Mouse (Mus musculus): ENCODE measurements around the gene Gli2. TPM values are rescaled to one million over a fixed set of nuclear protein-coding genes. Genes with fewer than 3 reads are reported as not detected.

Gene Gli2
- polyA plus RNA-seq, 1 experiment = 0.65 TPM

GRCm38 (mm10) chr1:118982805-118983211 lies 70.6 kb downstream of the Gli2 start:
- no peaks in the 10 kb centered on the region for H3K36me3 ChIP-seq (ENCODE audit: control insufficient read depth, insufficient read depth)
- H3K79me2 ChIP-seq (ENCODE audit: control insufficient read depth, insufficient read depth) = no peaks in the 10 kb centered on the region
- no peak overlapping the region for H3ac ChIP-seq (ENCODE audit: control insufficient read depth, insufficient read length)
- TF ChIP-seq TCF3 (IDR thresholded peaks at IDR 0.05; ENCODE audit: insufficient read length, low read depth) = no peak
- TF ChIP-seq MYOG (IDR thresholded peaks at IDR 0.05; ENCODE audit: control insufficient read depth in 1 of 3, insufficient read depth in 1 of 3, insufficient read length in 2 of 3, low read depth in 2 of 3) = no peak
- TF ChIP-seq MAX (IDR thresholded peaks at IDR 0.05; ENCODE audit: low read depth) = no peak
- TF ChIP-seq MYOD1 (IDR thresholded peaks at IDR 0.05; ENCODE audit: control insufficient read depth in 1 of 3, insufficient read length in 2 of 3, low read depth in 2 of 3) = no peak
- no peak for TF ChIP-seq POLR2A (IDR thresholded peaks at IDR 0.05; ENCODE audit: insufficient read length, low read depth)
- no peak for TF ChIP-seq E2F4 (IDR thresholded peaks at IDR 0.05; ENCODE audit: insufficient read depth)
- no peak for TF ChIP-seq POLR2AphosphoS2 (IDR thresholded peaks at IDR 0.05; ENCODE audit: insufficient read length, low read depth)
- TF ChIP-seq SRF (IDR thresholded peaks at IDR 0.05; ENCODE audit: control insufficient read depth, insufficient read length, low read depth) = no peak
- no peak for TF ChIP-seq TCF12 (IDR thresholded peaks at IDR 0.05; ENCODE audit: insufficient read depth, poor library complexity, severe bottlenecking)
- TF ChIP-seq CEBPB (IDR thresholded peaks at IDR 0.05; ENCODE audit: insufficient read depth, poor library complexity, severe bottlenecking) = no peak
- TF ChIP-seq USF1 (IDR thresholded peaks at IDR 0.05; ENCODE audit: low read depth) = no peak
- no peak for TF ChIP-seq REST (IDR thresholded peaks at IDR 0.05; ENCODE audit: insufficient read depth, insufficient read length)
- peak overlapping the region; percentile 7 for H3K4me3 ChIP-seq
- peak overlapping the region; percentile 59 for H3K4me2 ChIP-seq (ENCODE audit: low read depth)
- no peaks in the 10 kb centered on the region for H3K27me3 ChIP-seq (ENCODE audit: control insufficient read depth, insufficient read depth, insufficient read length)

GRCm38 (mm10) chr1:118981943-118982804 lies 71.2 kb downstream of the Gli2 start:
- Histone ChIP-seq H3K36me3 (ENCODE audit: control insufficient read depth, insufficient read depth) (no peaks in the 10 kb centered on the region), H3K79me2 (ENCODE audit: control insufficient read depth, insufficient read depth) (no peaks in the 10 kb centered on the region), H3K27me3 (ENCODE audit: control insufficient read depth, insufficient read depth, insufficient read length) (no peaks in the 10 kb centered on the region), H3ac (ENCODE audit: control insufficient read depth, insufficient read length) (no peak overlapping the region), H3K4me3 (peak overlapping the region; percentile 7), H3K4me2 (ENCODE audit: low read depth) (peak overlapping the region; percentile 59)
- TF ChIP-seq MYOD1 (IDR thresholded peaks at IDR 0.05; ENCODE audit: control insufficient read depth in 1 of 3, insufficient read length in 2 of 3, low read depth in 2 of 3) (peak in 2 of 3 experiments; percentile 29 to 47), POLR2A (IDR thresholded peaks at IDR 0.05; ENCODE audit: insufficient read length, low read depth) (no peak), POLR2AphosphoS2 (IDR thresholded peaks at IDR 0.05; ENCODE audit: insufficient read length, low read depth) (no peak)

GRCm38 (mm10) chr1:118980636-118981035 lies 72.8 kb downstream of the Gli2 start:
- Histone ChIP-seq H3ac (ENCODE audit: control insufficient read depth, insufficient read length) (no peak overlapping the region), H3K36me3 (ENCODE audit: control insufficient read depth, insufficient read depth) (no peaks in the 10 kb centered on the region), H3K27me3 (ENCODE audit: control insufficient read depth, insufficient read depth, insufficient read length) (no peaks in the 10 kb centered on the region), H3K4me3 (no peak overlapping the region), H3K79me2 (ENCODE audit: control insufficient read depth, insufficient read depth) (no peaks in the 10 kb centered on the region), H3K4me2 (ENCODE audit: low read depth) (peak overlapping the region; percentile 59)
- no peak for TF ChIP-seq USF1 (IDR thresholded peaks at IDR 0.05; ENCODE audit: low read depth)
- TF ChIP-seq POLR2A (IDR thresholded peaks at IDR 0.05; ENCODE audit: insufficient read length, low read depth) = no peak
- no peak for TF ChIP-seq MAX (IDR thresholded peaks at IDR 0.05; ENCODE audit: low read depth)
- no peak for TF ChIP-seq TCF12 (IDR thresholded peaks at IDR 0.05; ENCODE audit: insufficient read depth, poor library complexity, severe bottlenecking)
- no peak for TF ChIP-seq MYOD1 (IDR thresholded peaks at IDR 0.05; ENCODE audit: control insufficient read depth in 1 of 3, insufficient read length in 2 of 3, low read depth in 2 of 3)
- TF ChIP-seq SRF (IDR thresholded peaks at IDR 0.05; ENCODE audit: control insufficient read depth, insufficient read length, low read depth) = no peak
- TF ChIP-seq REST (IDR thresholded peaks at IDR 0.05; ENCODE audit: insufficient read depth, insufficient read length) = no peak

- H3ac ChIP-seq (ENCODE audit: control insufficient read depth, insufficient read length) = no peak overlapping the region
- H3K4me2 ChIP-seq (ENCODE audit: low read depth) = peak overlapping the region; percentile 32
- TF ChIP-seq USF1 (IDR thresholded peaks at IDR 0.05; ENCODE audit: low read depth) (no peak), MAX (IDR thresholded peaks at IDR 0.05; ENCODE audit: low read depth) (no peak), MYOD1 (IDR thresholded peaks at IDR 0.05; ENCODE audit: control insufficient read depth in 1 of 3, insufficient read length in 2 of 3, low read depth in 2 of 3) (peak in 2 of 3 experiments; percentile 19 to 59), MYOG (IDR thresholded peaks at IDR 0.05; ENCODE audit: control insufficient read depth in 1 of 3, insufficient read depth in 1 of 3, insufficient read length in 2 of 3, low read depth in 2 of 3) (peak in 1 of 3 experiments; percentile 11), TCF12 (IDR thresholded peaks at IDR 0.05; ENCODE audit: insufficient read depth, poor library complexity, severe bottlenecking) (no peak)
- H3K79me2 ChIP-seq (ENCODE audit: control insufficient read depth, insufficient read depth) = no peaks in the 10 kb centered on the region
- no peaks in the 10 kb centered on the region for H3K36me3 ChIP-seq (ENCODE audit: control insufficient read depth, insufficient read depth)
- no peak overlapping the region for H3K4me3 ChIP-seq
- H3K27me3 ChIP-seq (ENCODE audit: control insufficient read depth, insufficient read depth, insufficient read length) = no peaks in the 10 kb centered on the region
These were observed 76.8 kb downstream of the Gli2 start for GRCm38 (mm10) chr1:118976596-118976995.

- H3K27me3 ChIP-seq (ENCODE audit: control insufficient read depth, insufficient read depth, insufficient read length) = no peaks in the 10 kb centered on the region
- H3K36me3 ChIP-seq (ENCODE audit: control insufficient read depth, insufficient read depth) = no peaks in the 10 kb centered on the region
- H3K4me3 ChIP-seq = no peak overlapping the region
- H3ac ChIP-seq (ENCODE audit: control insufficient read depth, insufficient read length) = no peak overlapping the region
- no peak overlapping the region for H3K4me2 ChIP-seq (ENCODE audit: low read depth)
- no peak for TF ChIP-seq POLR2AphosphoS2 (IDR thresholded peaks at IDR 0.05; ENCODE audit: insufficient read length, low read depth)
- no peak for TF ChIP-seq TCF12 (IDR thresholded peaks at IDR 0.05; ENCODE audit: insufficient read depth, poor library complexity, severe bottlenecking)
- TF ChIP-seq MAX (IDR thresholded peaks at IDR 0.05; ENCODE audit: low read depth) = no peak
- no peak for TF ChIP-seq USF1 (IDR thresholded peaks at IDR 0.05; ENCODE audit: low read depth)
- no peak for TF ChIP-seq MYOG (IDR thresholded peaks at IDR 0.05; ENCODE audit: control insufficient read depth in 1 of 3, insufficient read depth in 1 of 3, insufficient read length in 2 of 3, low read depth in 2 of 3)
- TF ChIP-seq REST (IDR thresholded peaks at IDR 0.05; ENCODE audit: insufficient read depth, insufficient read length) = no peak
- TF ChIP-seq POLR2A (IDR thresholded peaks at IDR 0.05; ENCODE audit: insufficient read length, low read depth) = no peak
- no peak for TF ChIP-seq SRF (IDR thresholded peaks at IDR 0.05; ENCODE audit: control insufficient read depth, insufficient read length, low read depth)
- TF ChIP-seq MYOD1 (IDR thresholded peaks at IDR 0.05; ENCODE audit: control insufficient read depth in 1 of 3, insufficient read length in 2 of 3, low read depth in 2 of 3) = no peak
- no peak for TF ChIP-seq CEBPB (IDR thresholded peaks at IDR 0.05; ENCODE audit: insufficient read depth, poor library complexity, severe bottlenecking)
- no peak for TF ChIP-seq E2F4 (IDR thresholded peaks at IDR 0.05; ENCODE audit: insufficient read depth)
- no peak for TF ChIP-seq TCF3 (IDR thresholded peaks at IDR 0.05; ENCODE audit: insufficient read length, low read depth)
- H3K79me2 ChIP-seq (ENCODE audit: control insufficient read depth, insufficient read depth) = no peaks in the 10 kb centered on the region
These were observed 78.0 kb downstream of the Gli2 start for GRCm38 (mm10) chr1:118975376-118975775.

All from myocyte (in vitro differentiated cells).